Mouse (Mus musculus) erythroid progenitor cell, adult 5-6 weeks (primary cell): Measurements from ENCODE around the gene Il12a. TPM values are rescaled to one million over a fixed set of nuclear protein-coding genes. Genes with fewer than 3 reads are reported as not detected.
"Not testable (repeated sequence)": the region's sequence is repeated elsewhere in the genome, so short reads cannot be mapped to it uniquely, and the experiment has no call there.

Experiments
- ATAC-seq: replicated peaks from 2 replicates; pipeline ENCODE4 v1.8.0; 2016; ENCODE audit warnings: moderate number of reproducible peaks, mild to moderate bottlenecking, moderate TSS enrichment, inconsistent platforms; ENCODE audit not compliant: poor library complexity, low FRiP score, severe bottlenecking
- total RNA-seq, 2 experiments: library from RNA; stranded (forward) in 1 of 2; stranded (reverse) in 1 of 2; fragments of 150-400 nt in 1 of 2; fragments of 186-747, 209-891 nt in 1 of 2; gene quantifications; 2 replicates each; pipeline versions ENCODE4 v1.2.3 to v1.2.4; 2015 to 2017; ENCODE audit warnings: low replicate concordance in 2 of 2

Il12a gene
- total RNA-seq, 2 experiments from 2014 or later = 4.6 to 10.4 TPM

DNA sequence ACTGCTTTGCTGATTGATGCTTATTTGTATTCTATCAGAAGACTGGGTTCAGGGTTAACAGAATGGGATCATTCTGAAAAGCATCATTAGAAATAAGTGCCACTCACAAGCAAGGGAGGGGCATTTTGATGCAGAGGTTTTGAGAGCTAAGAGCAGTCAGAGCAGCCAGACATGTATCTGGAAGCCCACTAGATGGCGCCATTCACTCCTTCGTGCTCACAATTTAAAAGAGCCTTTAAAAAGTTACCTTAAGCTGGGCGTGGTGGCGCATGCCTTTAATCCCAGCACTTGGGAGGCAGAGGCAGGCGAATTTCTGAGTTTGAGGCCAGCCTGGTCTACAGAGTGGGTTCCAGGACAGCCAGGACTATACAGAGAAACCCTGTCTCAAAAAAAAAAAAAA is 26.9 kb downstream of the Il12a start:
- not testable (repeated sequence) for ATAC-seq

GRCm38 (mm10) chr3:68719229-68719819 is 28.9 kb downstream of the Il12a start:
- no peak for ATAC-seq

GRCm38 (mm10) chr3:68720258-68720657 is 29.8 kb downstream of the Il12a start:
- no peak for ATAC-seq

GRCm38 (mm10) chr3:68741955-68742354 is 51.5 kb downstream of the Il12a start:
- ATAC-seq = no peak

DNA sequence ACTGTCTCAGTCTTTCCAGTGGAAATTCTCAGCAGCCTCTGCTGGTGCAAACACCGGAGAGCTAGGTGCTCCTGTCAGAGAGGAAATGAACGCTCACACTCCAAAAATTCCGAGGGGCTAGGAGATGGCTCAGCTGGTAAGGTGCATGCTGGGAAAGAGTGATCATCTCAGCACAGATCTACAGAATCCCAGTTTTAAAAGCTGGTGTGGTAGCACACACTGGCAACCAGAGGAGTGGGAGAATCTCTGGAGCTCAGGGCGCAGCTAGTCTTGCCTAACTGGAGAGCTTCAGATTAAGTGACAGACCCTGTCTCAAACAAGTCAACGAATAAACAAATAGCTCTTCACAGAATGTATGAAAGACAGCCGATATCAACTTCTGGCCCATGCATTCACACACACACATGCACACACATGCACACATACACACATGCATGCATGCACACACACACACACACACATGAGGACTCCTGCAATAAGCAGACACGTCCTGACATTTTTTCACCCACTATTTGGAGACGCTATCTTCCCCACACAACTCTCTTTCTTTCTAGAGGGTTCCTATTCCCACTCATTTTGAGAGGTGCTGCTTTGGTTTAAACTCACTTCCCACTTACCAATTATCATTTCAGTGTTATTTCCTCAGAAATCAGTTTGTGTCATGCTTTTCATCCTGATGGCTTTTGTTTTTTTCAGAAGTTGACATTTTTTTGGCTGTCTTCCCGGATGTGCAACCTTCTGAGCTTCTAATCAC is 52.5 kb downstream of the Il12a start:
- ATAC-seq = no peak

- ATAC-seq = no peak
Measured at GRCm38 (mm10) chr3:68743472-68743732, 53.0 kb downstream of the Il12a start.

DNA sequence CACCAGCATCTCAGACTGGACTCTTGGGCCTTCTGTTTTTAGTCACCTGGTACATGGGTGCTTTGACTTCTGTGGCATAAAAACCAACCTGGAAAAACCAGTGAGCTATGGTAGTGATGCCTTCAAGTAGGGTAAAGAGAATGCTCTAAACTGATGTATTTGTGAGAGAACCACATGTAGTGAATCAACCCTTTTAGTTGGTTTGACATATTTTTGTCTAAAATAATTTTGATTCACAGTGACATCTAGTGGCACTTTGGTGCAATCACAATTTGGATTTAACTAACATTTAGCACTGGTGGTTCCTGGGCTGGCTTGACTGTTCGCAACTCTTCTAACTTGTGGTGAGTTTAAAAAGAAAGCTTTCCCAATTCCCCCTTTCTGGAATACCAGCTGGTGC is 53.7 kb downstream of the Il12a start:
- no peak for ATAC-seq

- ATAC-seq = no peak
Measured at GRCm38 (mm10) chr3:68745033-68745432, 54.6 kb downstream of the Il12a start.

DNA sequence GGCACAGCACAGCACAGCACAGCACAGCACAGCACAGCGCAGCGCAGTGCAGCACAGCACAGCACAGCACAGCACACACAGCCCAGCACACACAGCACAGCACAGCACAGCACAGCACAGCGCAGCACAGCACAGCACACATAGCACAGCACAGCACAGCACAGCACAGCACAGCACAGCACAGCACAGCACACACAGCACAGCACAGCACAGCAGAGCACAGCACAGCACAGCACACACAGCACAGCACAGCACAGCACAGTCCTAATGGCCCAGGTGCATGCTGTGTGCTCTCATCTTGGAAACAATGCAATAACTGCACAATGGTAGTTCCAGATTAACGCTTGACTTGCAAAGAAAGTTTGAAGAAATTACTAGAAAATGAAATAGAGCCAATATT is 55.8 kb downstream of the Il12a start:
- not testable (repeated sequence) for ATAC-seq

Other genes starting within 250 kb of the Il12a start
- gene 1110032F04Rik, start 178.9 kb downstream of the Il12a start, total RNA-seq (2015; ENCODE audit: low replicate concordance) = not detected in 2 replicates
- gene 1110032F04Rik, start 178.9 kb downstream of the Il12a start, total RNA-seq (2017; ENCODE audit: low replicate concordance) = not detected in 2 replicates